Mouse (Mus musculus): ENCODE results near the gene Gapdh.
A peak's percentile ranks its signal among the peaks of the same experiment; 100 is the strongest.
"Not testable (repeated sequence)": the region's sequence is repeated elsewhere in the genome, so short reads cannot be mapped to it uniquely, and the experiment has no call there.

Gene Gapdh

DNA sequence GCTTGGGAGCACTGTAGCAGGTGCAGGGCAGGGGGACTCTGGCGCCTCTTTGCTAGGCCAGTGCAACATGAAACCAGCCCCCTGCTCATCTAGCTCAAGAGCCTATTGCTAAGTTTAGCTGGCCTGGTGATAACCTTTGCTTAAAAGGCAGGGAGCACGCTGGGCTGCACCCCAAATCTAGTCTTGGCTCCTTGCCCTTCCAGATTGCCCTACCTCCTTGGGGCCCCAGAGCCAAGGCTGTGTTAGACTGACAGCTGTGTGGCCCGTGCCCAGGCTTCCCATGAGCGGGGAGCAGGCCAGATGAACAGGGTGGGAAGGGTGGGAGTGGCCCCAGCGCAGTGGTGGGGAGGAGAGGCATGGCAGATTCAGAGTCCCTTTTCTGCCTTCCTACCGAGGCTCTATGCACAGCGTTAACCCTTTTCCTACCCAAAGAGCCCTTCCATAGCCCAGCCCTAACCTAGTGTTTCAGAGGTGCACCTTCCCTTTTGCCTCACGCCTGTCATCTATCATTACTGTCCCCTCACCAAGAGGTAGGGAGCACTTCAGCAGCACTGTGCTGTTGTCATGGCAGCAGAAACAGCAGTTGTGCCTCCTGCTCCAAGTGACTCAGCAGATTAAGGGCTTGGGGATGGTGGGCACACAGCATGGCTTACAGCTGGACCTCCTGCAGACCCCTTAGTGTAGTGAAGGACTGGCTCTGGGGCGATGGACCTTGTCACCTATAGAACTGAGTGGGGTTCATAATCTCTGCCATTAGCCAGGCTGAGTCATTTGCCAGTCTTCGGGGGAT, 789 bp upstream of the Gapdh start:
- no peak for DNase-seq (ENCODE audit: low spot score)

DNA sequence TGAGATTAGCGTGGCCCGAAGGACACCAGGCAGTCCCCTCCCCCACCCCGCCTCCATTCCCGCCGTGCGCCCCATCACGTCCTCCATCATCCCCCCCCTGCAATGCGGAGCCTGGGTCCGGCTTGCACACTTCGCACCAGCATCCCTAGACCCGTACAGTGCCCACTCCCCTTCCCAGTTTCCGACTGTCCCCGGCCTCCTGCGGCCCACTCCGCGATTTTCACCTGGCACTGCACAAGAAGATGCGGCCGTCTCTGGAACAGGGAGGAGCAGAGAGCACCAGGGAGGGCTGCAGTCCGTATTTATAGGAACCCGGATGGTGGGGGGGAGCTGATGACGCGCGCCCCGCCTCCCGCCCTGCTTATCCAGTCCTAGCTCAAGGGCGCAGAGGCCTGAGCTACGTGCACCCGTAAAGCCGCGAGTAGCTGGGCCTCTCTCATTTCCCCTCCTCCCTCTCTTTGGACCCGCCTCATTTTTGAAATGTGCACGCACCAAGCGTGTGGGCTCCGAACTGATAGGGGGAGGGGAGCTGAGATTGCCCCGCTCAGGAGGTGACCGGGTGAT, 857 bp downstream of the Gapdh start:
- DNase-seq (ENCODE audit: low spot score) = peak; percentile 94

GRCm38 (mm10) chr6:125164672-125165327, 1.5 kb downstream of the Gapdh start:
- DNase-seq (ENCODE audit: low spot score) = peak; percentile 74

DNA sequence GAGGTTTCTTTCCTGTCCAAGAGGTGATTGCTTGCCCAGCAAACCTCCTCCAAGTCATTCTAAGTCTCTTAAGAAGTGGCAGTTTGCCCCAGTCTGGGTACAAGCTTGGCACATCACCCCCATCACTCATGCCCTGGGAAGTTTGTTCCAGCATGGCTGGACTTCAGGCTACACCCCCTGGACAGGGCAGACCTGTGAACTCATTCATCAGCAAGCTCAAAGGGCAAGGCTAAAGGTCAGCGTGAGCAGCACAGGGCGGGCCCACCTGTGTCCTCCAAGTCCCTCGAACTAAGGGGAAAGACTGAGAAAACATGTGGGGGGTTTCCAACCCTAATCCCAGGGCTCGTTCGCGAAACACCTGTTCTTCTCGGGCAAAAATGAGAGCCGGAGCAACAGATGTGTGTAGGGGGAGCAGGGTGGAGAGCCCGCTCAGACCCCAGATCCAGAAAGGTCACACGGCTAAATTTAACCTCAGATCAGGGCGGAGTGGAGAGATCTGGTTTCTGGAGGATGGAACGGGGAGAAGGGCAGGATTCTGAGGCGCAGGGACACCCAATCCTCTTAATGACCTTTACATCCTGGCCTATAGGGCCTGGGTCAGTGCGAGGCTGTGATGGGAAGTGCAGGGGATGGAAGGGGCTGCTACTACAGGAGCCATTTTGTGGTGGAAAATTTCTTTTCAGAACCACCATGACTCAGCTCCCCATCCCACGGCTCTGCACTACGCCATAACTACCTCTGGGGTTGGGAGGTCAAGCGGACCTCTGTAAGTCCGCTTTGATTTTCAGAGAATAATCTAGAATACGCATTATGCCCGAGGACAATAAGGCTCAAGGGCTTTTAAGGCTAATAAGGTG, 2.2 kb downstream of the Gapdh start:
- DNase-seq (ENCODE audit: low spot score) = no peak

DNA sequence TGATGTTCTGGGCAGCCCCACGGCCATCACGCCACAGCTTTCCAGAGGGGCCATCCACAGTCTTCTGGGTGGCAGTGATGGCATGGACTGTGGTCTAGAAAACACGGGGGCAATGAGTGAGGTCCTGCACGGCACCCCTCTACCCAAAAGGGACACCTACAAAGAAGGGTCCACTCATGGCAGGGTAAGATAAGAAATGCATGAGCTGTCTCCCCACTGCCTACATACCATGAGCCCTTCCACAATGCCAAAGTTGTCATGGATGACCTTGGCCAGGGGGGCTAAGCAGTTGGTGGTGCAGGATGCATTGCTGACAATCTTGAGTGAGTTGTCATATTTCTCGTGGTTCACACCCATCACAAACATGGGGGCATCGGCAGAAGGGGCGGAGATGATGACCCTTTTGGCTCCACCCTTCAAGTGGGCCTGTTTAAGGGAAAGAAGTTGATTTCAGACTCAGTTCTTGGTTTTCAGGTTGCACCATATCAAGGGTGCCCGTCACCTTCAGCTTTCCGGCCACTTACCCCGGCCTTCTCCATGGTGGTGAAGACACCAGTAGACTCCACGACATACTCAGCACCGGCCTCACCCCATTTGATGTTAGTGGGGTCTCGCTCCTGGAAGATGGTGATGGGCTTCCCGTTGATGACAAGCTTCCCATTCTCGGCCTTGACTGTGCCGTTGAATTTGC, 3.5 kb downstream of the Gapdh start:
- not testable (repeated sequence) for DNase-seq (ENCODE audit: low spot score)

DNA sequence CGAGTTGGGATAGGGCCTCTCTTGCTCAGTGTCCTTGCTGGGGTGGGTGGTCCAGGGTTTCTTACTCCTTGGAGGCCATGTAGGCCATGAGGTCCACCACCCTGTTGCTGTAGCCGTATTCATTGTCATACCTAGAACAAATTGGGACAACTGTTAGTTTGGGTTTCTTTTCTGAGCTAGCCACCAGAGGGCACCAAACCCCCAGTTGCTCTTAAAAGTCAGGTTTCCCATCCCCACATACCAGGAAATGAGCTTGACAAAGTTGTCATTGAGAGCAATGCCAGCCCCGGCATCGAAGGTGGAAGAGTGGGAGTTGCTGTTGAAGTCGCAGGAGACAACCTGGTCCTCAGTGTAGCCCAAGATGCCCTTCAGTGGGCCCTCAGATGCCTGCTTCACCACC, 4.3 kb downstream of the Gapdh start:
- not testable (repeated sequence) for DNase-seq (ENCODE audit: low spot score)

DNA sequence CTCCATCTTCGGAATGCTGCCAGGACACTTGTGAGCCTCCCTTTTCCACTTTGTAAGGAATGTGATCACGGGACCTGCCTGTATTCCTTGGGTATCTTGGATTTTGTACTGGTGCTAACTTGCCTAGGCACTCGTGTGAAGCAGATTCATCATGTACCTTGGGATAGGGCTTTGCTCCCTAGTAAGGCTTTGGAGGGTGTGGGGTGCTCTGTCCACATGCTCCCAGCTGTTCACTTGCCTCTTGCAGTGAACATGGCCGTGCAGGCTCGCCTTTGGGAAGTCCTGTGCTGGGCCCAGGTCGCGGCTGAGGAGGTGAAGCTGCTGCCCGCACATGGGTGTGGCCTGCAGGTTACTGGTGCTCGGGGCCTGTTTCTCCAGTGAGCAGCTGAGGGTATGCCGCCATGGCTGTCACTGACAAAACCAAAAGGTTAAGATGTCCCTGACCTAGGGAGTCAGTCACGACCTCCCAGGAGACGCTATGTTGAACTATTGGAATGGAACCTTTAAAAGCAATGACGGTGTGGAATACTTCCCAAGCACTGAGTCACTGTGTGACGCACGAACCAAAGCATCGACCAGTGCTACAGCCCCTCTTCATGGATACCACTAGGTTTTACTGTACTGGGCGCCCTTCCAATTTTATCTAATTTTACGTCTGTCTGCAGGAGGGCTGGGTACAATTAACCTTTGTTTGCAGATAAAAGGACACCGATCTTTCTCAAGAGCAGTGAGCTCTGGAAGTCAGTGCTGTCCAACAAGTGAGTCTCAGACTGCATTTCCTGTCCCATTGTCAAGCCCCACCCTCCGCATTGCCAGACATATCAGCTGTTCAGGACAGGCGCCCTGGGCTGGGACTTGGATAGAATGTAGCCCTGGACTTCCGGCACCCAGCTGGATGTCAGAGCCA, 5.2 kb downstream of the Gapdh start:
- DNase-seq (ENCODE audit: low spot score) = peak; percentile 78

- DNase-seq (ENCODE audit: low spot score) = no peak
Measured at GRCm38 (mm10) chr6:125160558-125160853, 5.8 kb downstream of the Gapdh start.

DNA sequence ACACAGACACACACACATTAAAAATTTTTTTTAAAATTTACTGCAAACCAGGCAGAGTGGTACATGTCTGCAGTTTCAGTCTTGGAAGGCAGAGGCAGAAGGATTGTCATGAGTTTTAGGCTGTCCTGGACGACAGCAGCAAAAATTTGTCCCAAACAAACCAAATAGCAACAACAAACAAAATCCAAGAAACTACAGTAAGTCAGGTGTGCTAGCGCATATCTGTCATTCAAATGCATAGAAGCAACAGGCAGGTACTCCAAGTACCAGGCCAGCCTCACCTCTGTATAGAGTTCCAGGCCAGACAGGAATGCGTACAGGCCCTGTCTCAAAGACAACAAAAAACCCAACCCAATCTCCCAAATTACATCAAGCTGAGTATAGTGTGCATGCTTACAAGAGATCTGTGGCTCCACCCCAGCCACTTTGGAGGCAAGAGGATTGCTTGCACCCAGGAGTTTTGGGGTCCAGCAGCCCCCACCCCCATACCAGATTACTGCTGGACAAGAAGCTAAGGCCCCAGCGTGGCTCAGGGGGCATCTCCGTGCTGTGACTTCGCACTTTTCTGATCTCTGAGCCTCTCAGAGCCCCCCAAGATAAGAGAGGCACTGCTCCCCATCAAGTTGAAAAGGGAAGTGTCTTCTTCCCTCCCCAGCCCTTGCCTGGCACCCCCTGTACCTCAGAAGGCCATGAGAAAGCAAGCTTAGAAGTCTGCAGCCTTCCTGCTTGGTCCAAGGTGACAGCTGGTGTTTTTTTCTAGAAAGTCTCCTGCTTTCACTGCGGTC, 6.3 kb downstream of the Gapdh start:
- DNase-seq (ENCODE audit: low spot score) = no peak

DNA sequence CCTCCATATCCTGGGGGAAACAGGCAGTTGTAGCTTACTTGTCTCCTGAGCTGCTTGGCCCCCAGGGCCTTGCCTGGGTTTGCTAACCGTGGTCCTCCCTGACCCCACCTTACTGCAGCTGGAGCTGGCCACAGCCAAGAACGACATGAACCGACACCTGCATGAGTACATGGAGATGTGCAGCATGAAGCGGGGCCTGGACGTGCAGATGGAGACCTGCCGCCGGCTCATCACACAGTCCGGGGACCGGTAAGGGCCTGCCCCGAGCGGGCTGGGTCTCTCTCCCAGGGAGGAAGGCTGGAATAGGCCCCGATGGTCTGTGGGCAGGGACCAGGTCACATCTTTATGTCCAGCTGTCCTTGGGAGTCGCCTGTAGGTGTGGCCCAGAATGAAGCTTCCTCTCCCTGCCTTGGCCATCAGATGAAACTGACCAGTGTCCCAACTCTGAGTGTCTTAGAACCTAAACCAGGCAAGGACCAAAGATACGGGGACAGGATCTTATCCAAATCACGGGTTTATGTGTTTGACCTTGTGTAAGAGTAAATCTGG, 7.2 kb downstream of the Gapdh start:
- no peak for DNase-seq (ENCODE audit: low spot score)

DNA sequence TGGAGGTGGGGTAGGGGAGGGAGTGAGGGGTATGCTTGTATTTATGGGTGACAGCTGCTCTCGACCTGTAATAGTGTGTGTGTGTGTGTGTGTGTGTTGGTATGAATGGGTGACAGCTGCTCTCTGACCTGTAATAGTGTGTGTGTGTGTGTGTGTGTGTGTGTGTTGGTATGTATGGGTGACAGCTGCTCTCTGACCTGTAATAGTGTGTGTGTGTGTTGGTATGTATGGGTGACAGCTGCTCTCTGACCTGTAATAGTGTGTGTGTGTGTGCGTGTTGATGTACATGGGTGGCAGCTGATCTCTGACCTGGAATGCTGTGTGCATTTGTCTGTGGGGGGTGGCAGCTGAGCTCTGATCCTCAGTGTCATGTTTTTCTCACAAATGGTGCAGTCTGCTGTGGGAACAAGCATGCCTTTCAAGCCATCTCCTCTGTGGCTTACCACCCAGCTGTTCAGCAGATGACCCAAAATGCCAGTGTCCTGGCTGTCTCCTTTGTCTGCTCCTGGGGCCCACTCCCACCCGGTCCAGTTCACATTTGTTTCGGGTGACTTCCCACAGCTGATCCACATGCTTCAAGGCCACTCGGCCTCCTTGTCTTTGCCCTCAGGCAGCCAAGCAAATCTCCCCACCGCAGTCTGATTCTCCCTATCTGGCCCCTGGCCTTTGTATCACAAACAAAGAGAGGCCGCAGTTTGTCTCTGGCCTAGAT, 9.2 kb downstream of the Gapdh start:
- DNase-seq (ENCODE audit: low spot score) = peak; percentile 59

- no peak for DNase-seq (ENCODE audit: low spot score)
Measured at GRCm38 (mm10) chr6:125156491-125156890, 9.8 kb downstream of the Gapdh start.

- no peak for DNase-seq (ENCODE audit: low spot score)
Measured at GRCm38 (mm10) chr6:125155262-125155661, 11.0 kb downstream of the Gapdh start.

DNA sequence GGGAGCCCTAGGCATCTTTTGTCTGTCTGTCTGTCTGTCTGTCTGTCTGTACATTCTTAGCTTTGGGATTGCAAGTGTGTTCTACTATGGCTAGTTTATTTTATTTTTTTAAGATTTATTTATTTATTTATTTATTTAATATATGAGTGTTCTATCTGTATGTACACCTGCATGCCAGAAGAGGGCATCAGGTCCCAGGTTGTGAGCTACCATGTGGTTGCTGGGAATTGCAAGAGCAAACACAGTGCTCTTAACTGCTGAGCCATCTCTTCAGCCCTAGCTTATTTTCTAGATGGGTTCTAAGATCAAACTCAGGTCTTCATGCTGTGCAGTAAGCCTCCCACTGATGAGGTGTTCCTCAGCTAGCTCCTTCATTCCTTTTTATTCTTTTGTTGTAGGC, 11.7 kb downstream of the Gapdh start:
- no peak for DNase-seq (ENCODE audit: low spot score)

GRCm38 (mm10) chr6:125153682-125154081, 12.6 kb downstream of the Gapdh start:
- no peak for DNase-seq (ENCODE audit: low spot score)

- no peak for DNase-seq (ENCODE audit: low spot score)
Measured at GRCm38 (mm10) chr6:125153018-125153389, 13.3 kb downstream of the Gapdh start.

- DNase-seq (ENCODE audit: low spot score) = peak; percentile 48
Measured at GRCm38 (mm10) chr6:125152212-125153017, 13.9 kb downstream of the Gapdh start.

GRCm38 (mm10) chr6:125149569-125149950, 16.7 kb downstream of the Gapdh start:
- DNase-seq (ENCODE audit: low spot score) = no peak

Data from testis, postnatal 14 days (tissue).